Mouse (Mus musculus) erythroblast, embryonic 14.5 days (primary cell): ENCODE data around the gene Smyd3.

Source experiments
- GATA1 ChIP-seq: IDR thresholded peaks from 2 replicates; pipeline ENCODE4 v1.6.1; 2012; ENCODE audit warnings: low read length, inconsistent platforms, mixed read lengths
- TAL1 ChIP-seq: IDR thresholded peaks from 3 replicates; pipeline ENCODE4 v1.6.1; 2012; ENCODE audit warnings: low read length, inconsistent platforms, mixed read lengths

GRCm38 (mm10) chr1:178942251-178942963 is 575.4 kb downstream of the Smyd3 start:
- TF ChIP-seq GATA1 (no peak), TAL1 (no peak)
